Mouse (Mus musculus) limb, embryonic 14.5 days (tissue): ENCODE data around the gene Rap1a. TPM values are rescaled to one million over a fixed set of nuclear protein-coding genes. Genes with fewer than 3 reads are reported as not detected.

ENCODE experiments used
- ATAC-seq: fragments of 200-750 bp; cut with Nextera tagmentation; 2 replicates; pipeline ENCODE4 v1.8.0; 2017; ENCODE audit warnings: low read depth, moderate number of reproducible peaks, moderate TSS enrichment; ENCODE audit not compliant: low FRiP score
- DNase-seq: peaks from one replicate; pipeline ENCODE4 v3.0.0-alpha.2; 2015; ENCODE audit warnings: low spot score
- H3K27ac ChIP-seq: fragments of 300-500 bp; sonication (generic); replicated peaks from 2 replicates; pipeline ENCODE4 v1.5.1; 2014; ENCODE audit warnings: low read depth, mild to moderate bottlenecking, low read length, moderate library complexity, mixed read lengths
- H3K27me3 ChIP-seq: fragments of 300-500 bp; sonication (generic); 2 replicates; pipeline ENCODE4 v1.6.1; 2014; ENCODE audit warnings: low read length, mixed read lengths; ENCODE audit not compliant: control insufficient read depth, insufficient read depth
- H3K36me3 ChIP-seq: fragments of 300-500 bp; sonication (generic); 2 replicates; pipeline ENCODE4 v1.6.1; 2014; ENCODE audit warnings: mild to moderate bottlenecking, low read length, moderate library complexity, mixed read lengths; ENCODE audit not compliant: control insufficient read depth, insufficient read depth
- H3K4me1 ChIP-seq: fragments of 300-500 bp; sonication (generic); 2 replicates; pipeline ENCODE4 v1.6.1; 2014; ENCODE audit warnings: antibody characterized with exemption, low read length, mixed read lengths; ENCODE audit not compliant: control insufficient read depth, insufficient read depth
- H3K4me2 ChIP-seq: fragments of 300-500 bp; sonication (generic); replicated peaks from 2 replicates; pipeline ENCODE4 v1.6.1; 2014; ENCODE audit warnings: low read depth, mild to moderate bottlenecking, low read length, moderate library complexity; ENCODE audit not compliant: severe bottlenecking
- H3K4me3 ChIP-seq: fragments of 300-500 bp; sonication (generic); replicated peaks from 2 replicates; pipeline ENCODE4 v1.5.1; 2014; ENCODE audit warnings: low read length
- H3K9ac ChIP-seq: fragments of 300-500 bp; sonication (generic); 2 replicates; pipeline ENCODE4 v1.6.1; 2014; ENCODE audit warnings: mild to moderate bottlenecking, low read depth, low read length, moderate library complexity; ENCODE audit not compliant: severe bottlenecking
- H3K9me3 ChIP-seq: fragments of 300-500 bp; sonication (generic); 2 replicates; pipeline ENCODE4 v1.6.1; 2016; ENCODE audit warnings: low read length; ENCODE audit not compliant: control insufficient read depth
- POLR2A ChIP-seq: fragments of 200-500 bp; IDR thresholded peaks from 2 replicates; pipeline ENCODE4 v1.8.0; 2012; ENCODE audit warnings: inconsistent platforms, mild to moderate bottlenecking, moderate library complexity, borderline replicate concordance; ENCODE audit not compliant: insufficient read depth, insufficient read length; ENCODE audit errors: extremely low read depth
- WGBS: fragments of 180-500 bp; shearing (Covaris S2); extraction: QIAGEN DNeasy Blood & Tissue Kit; methylation state at CpG from one replicate; pipeline ENCODE4 v1.1.7; 2014; 5-methylcytosine and 5-hydroxymethylcytosine counted together
- polyA plus RNA-seq, 2 experiments: library from polyadenylated mRNA; depleted of rRNA in 1 of 2; stranded (reverse) in 1 of 2; unstranded in 1 of 2; fragments of >200 nt; fragmentation: Nextera tagmentation in 1 of 2; extraction: Ambion mirVana in 1 of 2; gene quantifications; 2 replicates each; pipeline versions ENCODE4 v1.2.1 to v1.2.3; 2012 to 2014

Gene Rap1a
- polyA plus RNA-seq, 2 experiments, result 45.1 to 77.7 TPM

DNA sequence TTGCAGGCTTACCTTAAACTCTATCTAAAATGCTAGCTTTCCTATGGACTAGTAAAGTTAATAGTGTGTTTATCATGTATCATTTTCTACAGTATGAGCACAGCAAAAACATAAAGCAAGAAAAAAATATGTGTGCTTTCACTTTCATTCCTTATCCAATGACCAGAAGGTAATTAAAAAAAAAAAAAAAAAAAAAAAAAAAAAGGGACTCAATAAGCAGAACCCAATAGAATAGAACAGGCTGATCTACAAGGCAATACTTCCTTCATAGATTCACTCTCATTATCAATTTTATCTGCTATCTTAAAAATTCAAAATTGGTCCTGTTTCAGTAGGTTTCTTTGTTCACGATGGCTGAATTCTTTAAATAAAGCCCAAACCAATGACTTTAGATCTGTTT lies 30.3 kb downstream of the Rap1a start:
- H3K36me3 ChIP-seq, result no peaks in the 10 kb centered on the region
- no peak overlapping the region for H3K27ac ChIP-seq
- H3K9me3 ChIP-seq, result no peaks in the 10 kb centered on the region
- H3K27me3 ChIP-seq, result no peaks in the 10 kb centered on the region
- no peaks in the 10 kb centered on the region for H3K4me1 ChIP-seq
- no peak overlapping the region for H3K9ac ChIP-seq
- 93% methylated on average over 1 of the region's 1 CpGs for WGBS
- ATAC-seq (no peak), DNase-seq (no peak)
- H3K4me2 ChIP-seq, result no peak overlapping the region
- H3K4me3 ChIP-seq, result no peak overlapping the region
- no peak for TF ChIP-seq POLR2A

DNA sequence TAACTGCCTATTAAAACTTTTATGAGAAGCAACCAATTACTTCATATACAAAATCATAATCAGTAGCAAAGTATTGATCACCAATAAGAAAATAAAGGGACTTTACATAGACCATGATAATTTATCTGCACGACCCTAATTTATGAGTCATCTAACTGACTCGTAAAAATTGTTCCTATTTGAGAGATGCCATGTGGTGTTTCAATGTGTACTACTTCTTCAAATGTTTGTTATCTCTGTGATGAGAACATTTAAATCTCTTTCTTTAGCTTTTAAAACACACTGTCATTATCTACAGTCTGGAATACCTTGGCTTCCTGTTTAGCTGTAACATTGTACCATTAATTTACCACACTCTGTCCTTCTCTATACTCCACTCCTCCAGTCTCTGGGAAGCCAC lies 31.8 kb downstream of the Rap1a start:
- H3K4me2 ChIP-seq, result no peak overlapping the region
- no peaks in the 10 kb centered on the region for H3K9me3 ChIP-seq
- H3K27me3 ChIP-seq, result no peaks in the 10 kb centered on the region
- WGBS, result 78% methylated on average over 2 of the region's 2 CpGs
- H3K4me1 ChIP-seq, result no peaks in the 10 kb centered on the region
- no peak for ATAC-seq
- H3K36me3 ChIP-seq, result no peaks in the 10 kb centered on the region
- no peak for DNase-seq
- H3K27ac ChIP-seq, result no peak overlapping the region
- H3K9ac ChIP-seq, result no peak overlapping the region
- no peak overlapping the region for H3K4me3 ChIP-seq
- no peak for TF ChIP-seq POLR2A

DNA sequence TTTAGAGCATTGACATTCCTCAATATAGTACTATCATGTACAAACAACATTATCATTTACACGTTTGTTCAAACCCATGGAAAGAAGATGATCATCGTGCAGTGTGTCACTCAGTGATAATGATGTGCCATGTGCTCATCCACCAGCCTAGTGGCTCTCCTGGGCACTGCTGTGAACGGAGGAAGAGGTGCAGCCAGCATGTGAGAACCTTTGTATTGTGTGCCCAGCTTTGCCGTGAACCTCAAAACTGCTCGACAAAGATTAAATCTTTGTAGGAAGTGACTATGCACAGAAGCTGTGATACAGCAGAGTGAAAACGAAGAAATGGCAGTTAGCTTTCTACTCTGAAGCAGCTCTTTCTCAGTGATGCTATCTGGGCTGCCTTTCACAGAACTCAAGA lies 32.6 kb downstream of the Rap1a start:
- TF ChIP-seq POLR2A, result no peak
- Histone ChIP-seq H3K9ac (no peak overlapping the region), H3K27ac (no peak overlapping the region), H3K4me1 (no peaks in the 10 kb centered on the region), H3K36me3 (no peaks in the 10 kb centered on the region), H3K9me3 (no peaks in the 10 kb centered on the region), H3K4me3 (no peak overlapping the region), H3K27me3 (no peaks in the 10 kb centered on the region), H3K4me2 (no peak overlapping the region)
- no peak for DNase-seq
- 90% methylated on average over 6 of the region's 6 CpGs for WGBS
- no peak for ATAC-seq

DNA sequence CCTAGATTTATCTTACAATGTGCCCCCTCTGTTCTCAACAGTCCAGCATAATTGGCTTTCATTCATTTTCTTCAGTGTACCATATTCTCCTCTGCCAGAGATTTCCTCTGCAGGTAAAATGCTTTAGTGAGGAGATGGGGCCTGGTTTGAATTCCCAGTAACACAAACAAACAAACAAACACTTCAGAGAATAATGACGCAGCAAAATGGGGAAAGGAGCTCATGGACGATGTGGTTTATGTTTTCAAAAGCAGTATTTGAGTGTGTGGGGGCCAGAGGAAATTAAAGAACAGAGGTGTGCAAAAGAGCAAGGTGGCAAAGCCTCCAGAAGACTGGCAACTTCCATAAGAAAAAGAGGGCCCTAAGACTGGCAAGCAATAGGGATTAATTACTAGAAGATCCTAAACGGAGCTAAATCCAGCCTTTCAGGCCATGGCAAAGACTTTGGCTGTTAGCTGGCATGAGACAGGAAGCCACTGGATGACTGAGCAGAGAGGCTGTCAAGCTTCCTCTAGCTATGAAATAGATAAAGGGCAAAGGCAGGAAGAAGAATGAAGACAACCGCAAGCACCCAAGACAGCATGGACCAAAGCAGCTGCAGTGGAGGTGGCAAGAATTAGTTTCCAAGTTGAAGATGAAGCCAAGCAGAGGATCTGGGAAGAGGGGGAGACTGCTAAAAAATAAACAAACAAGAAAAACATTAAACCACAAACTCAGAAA lies 37.8 kb downstream of the Rap1a start:
- ATAC-seq (no peak), DNase-seq (no peak)
- H3K27me3 ChIP-seq, result no peaks in the 10 kb centered on the region
- H3K4me2 ChIP-seq, result no peak overlapping the region
- TF ChIP-seq POLR2A, result no peak
- no peak overlapping the region for H3K4me3 ChIP-seq
- no peaks in the 10 kb centered on the region for H3K36me3 ChIP-seq
- H3K9me3 ChIP-seq, result no peaks in the 10 kb centered on the region
- no peak overlapping the region for H3K27ac ChIP-seq
- no peaks in the 10 kb centered on the region for H3K4me1 ChIP-seq
- 67% methylated on average over 4 of the region's 4 CpGs for WGBS
- no peak overlapping the region for H3K9ac ChIP-seq

DNA sequence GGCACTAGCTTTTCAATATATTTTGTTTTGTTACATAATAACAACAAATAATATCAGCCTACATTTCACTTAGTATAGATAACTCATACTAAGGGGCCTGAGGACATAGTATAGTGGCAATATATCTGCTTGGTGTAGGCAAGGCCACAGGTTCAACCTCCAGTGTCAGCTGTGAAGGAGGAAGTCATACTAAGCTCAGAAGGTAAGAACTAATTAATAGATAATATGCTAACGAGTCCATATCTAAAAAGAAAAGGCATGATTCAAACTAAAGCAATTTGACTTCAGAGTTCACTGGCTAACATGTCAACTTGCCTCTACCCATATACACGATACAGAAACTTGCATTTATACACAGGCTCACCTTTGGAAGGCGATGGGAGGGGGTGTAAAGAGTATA lies 41.1 kb downstream of the Rap1a start:
- Histone ChIP-seq H3K9ac (no peak overlapping the region), H3K4me3 (no peak overlapping the region), H3K27ac (no peak overlapping the region), H3K9me3 (no peaks in the 10 kb centered on the region), H3K36me3 (no peaks in the 10 kb centered on the region), H3K4me2 (no peak overlapping the region), H3K27me3 (no peaks in the 10 kb centered on the region), H3K4me1 (no peaks in the 10 kb centered on the region)
- ATAC-seq (no peak), DNase-seq (no peak)
- WGBS, result 91% methylated on average over 3 of the region's 3 CpGs
- TF ChIP-seq POLR2A, result no peak

DNA sequence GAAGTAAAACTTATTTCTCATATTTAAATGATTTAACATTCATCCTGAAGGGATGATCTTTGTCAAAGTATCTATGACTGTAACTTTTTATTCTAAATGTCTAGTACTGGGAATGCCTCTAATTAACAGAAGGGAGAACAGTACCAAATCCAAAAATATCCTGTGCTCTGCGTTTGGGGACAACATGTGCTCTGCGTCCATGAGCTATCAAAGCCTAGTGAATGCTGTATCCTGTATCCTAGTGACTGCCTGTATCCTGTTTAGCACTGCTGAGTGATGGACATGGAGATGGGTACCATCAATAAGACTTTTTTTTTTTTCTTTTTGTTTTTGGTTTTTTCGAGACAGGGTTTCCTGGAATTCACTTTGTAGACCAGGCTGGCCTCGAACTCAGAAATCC lies 42.5 kb downstream of the Rap1a start:
- Histone ChIP-seq H3K9me3 (no peaks in the 10 kb centered on the region), H3K27ac (no peak overlapping the region), H3K4me3 (no peak overlapping the region), H3K4me2 (no peak overlapping the region), H3K27me3 (no peaks in the 10 kb centered on the region), H3K36me3 (no peaks in the 10 kb centered on the region), H3K9ac (no peak overlapping the region), H3K4me1 (no peaks in the 10 kb centered on the region)
- TF ChIP-seq POLR2A, result no peak
- whole genome bisulfite sequencing, result 90% methylated on average over 4 of the region's 4 CpGs
- DNase-seq (no peak), ATAC-seq (no peak)
